In the genomic region with DNA sequence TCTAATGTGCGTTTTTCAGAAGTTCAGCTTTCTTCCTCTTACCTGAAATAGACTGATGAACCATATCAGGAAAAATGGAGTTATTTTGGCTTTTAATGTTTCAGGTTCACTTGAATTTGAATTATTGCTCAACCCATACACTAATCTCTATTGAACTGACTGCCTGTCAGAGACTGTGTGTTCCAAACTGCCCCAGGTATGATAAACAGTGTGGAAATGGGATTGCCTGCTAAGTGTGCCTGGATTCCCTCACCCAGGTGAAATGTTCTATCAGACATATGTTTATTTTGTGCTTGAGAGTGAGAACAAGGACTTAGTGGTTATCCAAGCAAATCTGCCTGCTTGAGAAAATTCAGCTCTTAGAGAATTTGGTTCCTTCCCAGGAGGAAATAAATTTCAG, we compare ENCODE assay signal across 29 mouse cellular contexts.
"Had no signal": no experiment of that assay in that cellular context is flagged by ENCODE, and none has a peak within 500 bp of the region (broad histone marks: within the 10 kb centered on the region; RNA-seq: fewer than 3 reads in every experiment).

No protein-coding gene starts in this region.

- H3K36me3 ChIP-seq: embryonic facial prominence, embryonic 10.5 days; embryonic facial prominence, embryonic 12.5 days; embryonic facial prominence, embryonic 13.5 days; embryonic facial prominence, embryonic 15.5 days; forebrain, embryonic 10.5 days; forebrain, embryonic 12.5 days; forebrain, embryonic 15.5 days had no signal

- H3K4me3 ChIP-seq: embryonic facial prominence, embryonic 10.5 days; embryonic facial prominence, embryonic 12.5 days; embryonic facial prominence, embryonic 13.5 days; embryonic facial prominence, embryonic 15.5 days; erythroblast, embryonic 14.5 days; forebrain, embryonic 10.5 days; forebrain, embryonic 12.5 days; forebrain, embryonic 13.5 days; forebrain, embryonic 15.5 days; gastrocnemius, adult 2 months; heart, adult 2 months had no signal

- H3K9me3 ChIP-seq: embryonic facial prominence, embryonic 10.5 days; embryonic facial prominence, embryonic 12.5 days; embryonic facial prominence, embryonic 13.5 days; embryonic facial prominence, embryonic 15.5 days; forebrain, embryonic 10.5 days; forebrain, embryonic 12.5 days; forebrain, embryonic 13.5 days; forebrain, embryonic 15.5 days had no signal

- H3K27me3 ChIP-seq: embryonic facial prominence, embryonic 12.5 days; embryonic facial prominence, embryonic 13.5 days; embryonic facial prominence, embryonic 15.5 days; forebrain, embryonic 12.5 days; forebrain, embryonic 13.5 days; forebrain, embryonic 15.5 days had no signal

- H3K4me2 ChIP-seq: embryonic facial prominence, embryonic 12.5 days; embryonic facial prominence, embryonic 13.5 days; embryonic facial prominence, embryonic 15.5 days; forebrain, embryonic 12.5 days; forebrain, embryonic 13.5 days; forebrain, embryonic 15.5 days had no signal

- H3K27ac ChIP-seq: embryonic facial prominence, embryonic 10.5 days; embryonic facial prominence, embryonic 12.5 days; embryonic facial prominence, embryonic 13.5 days; embryonic facial prominence, embryonic 15.5 days; forebrain, embryonic 10.5 days; forebrain, embryonic 12.5 days; forebrain, embryonic 13.5 days; forebrain, embryonic 15.5 days; gastrocnemius, adult 2 months; heart, adult 2 months had no signal

- H3K4me1 ChIP-seq: embryonic facial prominence, embryonic 10.5 days; embryonic facial prominence, embryonic 12.5 days; embryonic facial prominence, embryonic 13.5 days; embryonic facial prominence, embryonic 15.5 days; forebrain, embryonic 10.5 days; forebrain, embryonic 12.5 days; forebrain, embryonic 13.5 days; forebrain, embryonic 15.5 days had no signal

- DNase-seq: cerebellum, adult 18-20 months; cerebellum, adult 2 months; cerebellum, adult 8-10 months; cerebellum, adult 9-10 months; cerebellum, adult 9-11 months; cerebellum, postnatal 14 days; cerebellum, postnatal 25 days; cerebellum, postnatal 36 days; embryo, embryonic 11 days; forebrain, postnatal 0 days; gastrocnemius, adult 2 months; gastrocnemius, postnatal 10 days; gastrocnemius, postnatal 14 days; gastrocnemius, postnatal 25 days; gastrocnemius, postnatal 36 days; heart, adult 11 months; heart, adult 18-20 months; heart, adult 2 months had no signal

- H3K9ac ChIP-seq: embryonic facial prominence, embryonic 12.5 days; embryonic facial prominence, embryonic 13.5 days; embryonic facial prominence, embryonic 15.5 days; forebrain, embryonic 12.5 days; forebrain, embryonic 13.5 days; forebrain, embryonic 15.5 days; forebrain, postnatal 0 days had no signal

- ATAC-seq: forebrain, embryonic 13.5 days; forebrain, embryonic 14.5 days; forebrain, embryonic 15.5 days; forebrain, embryonic 16.5 days; forebrain, postnatal 0 days had no signal
